Mouse (Mus musculus): ENCODE measurements around the gene Trub1.

Gene Trub1

DNA sequence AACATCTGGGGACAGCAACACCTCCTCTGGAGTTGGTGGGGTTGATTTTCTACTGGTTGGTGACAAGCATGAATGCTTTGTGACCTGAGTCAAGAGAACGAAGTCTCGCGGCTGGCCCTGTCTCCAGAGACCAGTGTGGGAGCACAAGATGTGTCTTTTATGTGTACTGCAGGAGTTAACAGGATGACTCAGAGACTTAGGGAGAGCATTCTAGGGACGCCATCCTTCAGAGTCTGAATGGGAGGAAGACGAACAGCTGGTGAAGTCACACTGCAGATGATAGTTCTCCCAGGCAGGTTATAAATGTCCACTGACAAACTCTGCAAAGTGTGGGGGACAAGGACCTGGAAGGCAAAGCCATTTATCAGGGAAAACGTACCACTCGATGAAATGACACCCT lies 11.2 kb upstream of the Trub1 start:
- in situ Hi-C loops (cut with MboI, MseI): no loop called here

GRCm38 (mm10) chr19:57442936-57443657 lies 9.6 kb upstream of the Trub1 start:
- in situ Hi-C loops (cut with MboI, MseI): no loop called here

DNA sequence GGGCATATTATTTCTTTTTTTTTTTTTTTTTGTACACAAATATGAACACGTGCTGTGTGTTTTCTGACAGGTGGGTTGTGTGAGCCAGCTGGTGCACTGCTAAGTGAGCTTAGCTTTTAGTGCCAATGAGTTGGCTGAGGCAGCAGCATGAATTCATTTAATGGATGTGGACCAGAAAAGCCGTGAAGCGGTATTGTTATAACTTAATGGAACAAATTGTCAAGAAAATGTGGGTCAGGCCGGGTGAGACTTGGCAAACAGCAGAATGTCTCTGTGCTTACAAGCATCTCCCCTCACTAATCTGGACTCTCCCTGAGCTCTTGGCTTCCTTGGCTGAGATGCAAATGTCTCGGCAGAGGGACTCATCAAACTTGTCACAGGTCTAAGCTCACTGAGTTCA lies 7.7 kb upstream of the Trub1 start:
- in situ Hi-C loops (cut with MboI, MseI): no loop called here

GRCm38 (mm10) chr19:57450849-57451248 lies 1.9 kb upstream of the Trub1 start:
- in situ Hi-C loops (cut with MboI, MseI): loop anchor here (5.0 kb wide), 1 partner anchor 39 kb away; no protein-coding TSS in a partner anchor

GRCm38 (mm10) chr19:57451762-57452161 lies 950 bp upstream of the Trub1 start:
- in situ Hi-C loops (cut with MboI, MseI): loop anchor here (5.0 kb wide), 1 partner anchor 39 kb away; no protein-coding TSS in a partner anchor

- in situ Hi-C loops (cut with MboI, MseI): loop anchor here (5.0 kb wide), 1 partner anchor 41 kb away; no protein-coding TSS in a partner anchor
Observed at GRCm38 (mm10) chr19:57453218-57453600, 497 bp downstream of the Trub1 start.

- in situ Hi-C loops (cut with MboI, MseI): no loop called here
Observed at GRCm38 (mm10) chr19:57455286-57455960, 2.7 kb downstream of the Trub1 start.

GRCm38 (mm10) chr19:57457075-57457474 lies 4.4 kb downstream of the Trub1 start:
- in situ Hi-C loops (cut with MboI, MseI): no loop called here

GRCm38 (mm10) chr19:57463741-57464140 lies 11.0 kb downstream of the Trub1 start:
- in situ Hi-C loops (cut with MboI, MseI): no loop called here

GRCm38 (mm10) chr19:57465742-57466141 lies 13.0 kb downstream of the Trub1 start:
- in situ Hi-C loops (cut with MboI, MseI): no loop called here

DNA sequence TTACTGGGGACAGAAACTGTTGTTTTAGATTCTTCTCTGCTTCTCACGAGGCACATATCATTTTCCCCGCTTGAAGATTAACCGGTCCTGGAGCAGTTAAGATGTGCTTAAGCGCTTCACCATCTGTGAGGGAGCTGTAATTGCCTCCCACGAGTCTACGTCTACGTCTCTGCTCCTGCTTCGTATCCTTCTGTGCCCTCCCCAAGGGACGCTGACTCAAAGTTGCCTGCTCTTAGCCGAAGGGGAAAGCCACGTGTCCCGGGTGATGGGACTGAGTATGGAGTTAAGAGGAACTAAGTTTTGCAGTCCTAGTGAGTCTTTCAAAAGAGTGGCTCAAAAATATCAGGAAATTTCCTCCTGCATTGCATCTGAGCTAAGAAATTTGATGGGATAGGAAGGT lies 18.3 kb downstream of the Trub1 start:
- in situ Hi-C loops (cut with MboI, MseI): no loop called here

- in situ Hi-C loops (cut with MboI, MseI): no loop called here
Observed at GRCm38 (mm10) chr19:57472169-57472568, 19.5 kb downstream of the Trub1 start.

DNA sequence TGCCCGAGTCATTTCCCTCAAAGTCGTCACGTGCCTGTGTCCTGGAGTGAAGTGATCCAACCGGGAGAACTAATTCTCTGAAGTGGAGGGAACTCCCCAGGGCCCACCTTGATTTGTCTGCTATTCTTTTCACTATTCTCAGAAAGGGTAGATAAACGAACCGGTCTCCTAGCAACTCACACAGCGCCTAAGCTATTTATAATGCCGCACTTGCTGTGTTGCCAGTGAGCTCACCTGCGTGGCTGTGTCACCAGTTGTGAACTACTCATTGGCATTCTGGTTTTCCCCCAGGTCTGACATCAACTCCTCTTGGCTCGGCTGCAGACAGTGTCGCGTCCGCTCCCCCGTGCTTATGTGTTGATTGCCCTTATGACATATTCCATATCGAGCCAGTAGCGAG lies 20.6 kb downstream of the Trub1 start:
- in situ Hi-C loops (cut with MboI, MseI): no loop called here

DNA sequence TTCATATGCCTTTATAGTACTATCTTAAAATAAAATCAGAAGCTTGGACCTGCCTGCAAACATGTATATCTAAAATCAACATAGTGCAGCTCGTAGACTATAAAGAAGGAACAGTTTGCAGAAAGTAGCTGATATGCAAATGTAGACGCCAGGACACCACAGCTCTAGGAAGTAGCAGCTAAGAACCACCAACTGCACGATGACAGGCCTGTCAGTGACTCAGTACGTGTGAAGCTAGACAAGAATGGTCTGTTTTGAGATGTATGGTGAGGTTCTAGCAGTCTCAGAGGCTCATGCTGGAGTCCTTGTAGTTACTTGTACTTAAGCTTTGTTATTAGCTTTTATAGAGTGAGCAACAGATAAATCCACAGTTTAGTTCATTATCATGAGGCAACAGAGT lies 22.6 kb downstream of the Trub1 start:
- in situ Hi-C loops (cut with MboI, MseI): no loop called here

DNA sequence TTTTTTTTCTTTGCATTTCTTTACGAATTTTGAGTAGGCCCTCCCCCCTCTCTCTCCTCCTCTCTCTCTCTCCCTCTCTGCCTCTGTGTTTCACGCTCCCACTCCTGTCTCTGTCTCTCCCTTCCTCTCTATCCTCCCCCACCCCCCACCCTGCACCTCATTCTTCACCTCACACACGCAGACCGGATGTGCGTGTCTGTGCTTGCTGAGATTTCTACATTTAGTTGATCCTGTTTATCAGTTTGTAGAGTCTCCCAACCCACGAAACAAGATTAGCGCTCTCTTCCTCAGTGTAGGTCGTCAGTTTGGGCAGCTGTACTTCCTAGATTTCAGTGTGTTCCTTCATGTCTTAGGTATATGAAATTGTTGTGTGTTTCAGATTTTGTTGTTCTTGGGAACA lies 24.6 kb downstream of the Trub1 start:
- in situ Hi-C loops (cut with MboI, MseI): no loop called here

GRCm38 (mm10) chr19:57478056-57478455 lies 25.3 kb downstream of the Trub1 start:
- in situ Hi-C loops (cut with MboI, MseI): no loop called here

DNA sequence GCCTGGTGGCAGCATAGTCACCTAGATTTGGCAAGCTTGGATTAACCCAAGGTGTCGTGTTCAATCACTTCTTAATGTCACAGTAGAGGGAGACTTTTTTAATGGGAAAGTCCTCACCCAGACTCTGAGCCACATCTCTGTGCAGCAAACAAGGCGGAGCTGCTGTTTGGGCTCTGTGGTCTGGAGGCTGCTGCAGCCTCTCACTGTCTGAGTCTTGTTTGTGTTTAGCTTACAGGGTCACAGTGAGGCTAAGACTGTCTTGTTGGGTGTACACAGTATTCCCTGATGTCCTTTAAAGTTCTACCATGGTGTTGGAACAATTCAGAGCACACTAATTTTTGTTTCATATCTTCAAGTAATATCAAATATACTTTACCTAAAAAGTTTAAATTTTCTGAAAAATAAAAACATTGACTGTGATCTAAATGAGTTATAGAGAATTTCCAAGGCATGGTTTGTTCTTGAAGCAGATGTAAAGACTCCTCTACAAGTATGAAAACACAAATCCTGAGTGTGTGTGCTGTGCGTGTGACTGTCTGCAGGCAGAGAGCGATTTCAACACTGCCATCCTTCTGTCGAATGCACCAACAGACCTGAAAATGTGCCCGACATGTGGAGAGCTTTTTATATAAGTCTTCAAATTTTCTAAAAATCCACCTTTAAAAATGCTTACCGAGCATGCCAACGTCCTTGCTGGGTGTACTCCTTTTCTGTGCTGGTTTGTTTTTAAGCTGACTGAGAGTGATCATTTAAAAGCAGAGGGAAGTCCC lies 27.4 kb downstream of the Trub1 start:
- in situ Hi-C loops (cut with MboI, MseI): no loop called here

GRCm38 (mm10) chr19:57481743-57482259 lies 29.1 kb downstream of the Trub1 start:
- in situ Hi-C loops (cut with MboI, MseI): no loop called here

GRCm38 (mm10) chr19:57482815-57483214 lies 30.1 kb downstream of the Trub1 start:
- in situ Hi-C loops (cut with MboI, MseI): no loop called here

DNA sequence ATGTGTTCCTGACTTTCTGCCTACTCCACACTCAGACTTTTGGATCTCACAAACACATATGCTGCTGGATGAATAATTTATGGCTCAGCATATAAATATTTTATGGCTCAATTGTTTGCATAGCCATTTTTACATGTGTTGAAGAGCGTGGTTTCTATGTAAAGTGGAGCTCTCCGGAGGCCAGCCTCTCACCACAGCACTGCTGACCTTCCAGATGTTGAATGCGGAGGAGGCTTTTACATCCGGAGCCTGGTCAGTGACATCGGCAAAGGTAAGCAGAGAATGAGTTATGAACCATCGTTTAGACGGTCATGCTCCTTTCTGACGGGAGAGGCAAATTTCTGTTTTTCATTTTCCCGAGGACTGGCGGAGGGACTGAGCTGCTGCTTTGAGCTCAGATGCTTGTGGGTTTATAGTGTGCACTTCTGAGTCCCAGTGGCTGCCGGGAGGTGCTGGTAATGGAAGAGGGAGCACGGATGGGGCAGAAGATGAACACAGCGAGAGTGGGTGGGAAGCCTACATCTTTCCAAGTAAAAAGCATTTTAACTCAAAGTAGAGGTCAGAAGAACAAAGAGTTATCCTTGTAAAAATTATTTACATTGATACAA lies 34.4 kb downstream of the Trub1 start:
- in situ Hi-C loops (cut with MboI, MseI): no loop called here

DNA sequence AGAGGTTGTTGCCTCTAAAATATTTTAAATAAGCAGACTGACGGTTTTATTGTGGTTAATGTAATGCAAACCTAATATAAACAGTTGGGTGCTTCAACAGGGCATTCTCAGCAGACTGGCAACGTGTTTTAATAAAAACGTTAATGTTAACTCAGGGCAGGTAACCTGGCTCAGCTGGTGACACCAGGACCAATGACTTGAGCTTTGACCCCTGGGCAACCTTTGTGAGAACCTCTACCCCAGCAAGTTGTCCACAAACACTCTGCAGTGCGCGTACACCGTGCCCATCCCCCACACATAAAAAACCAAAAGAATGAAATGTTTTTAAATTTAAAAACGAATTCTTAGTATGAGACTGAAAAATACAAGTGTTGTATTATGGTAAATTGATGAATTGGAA lies 36.8 kb downstream of the Trub1 start:
- in situ Hi-C loops (cut with MboI, MseI): no loop called here

- in situ Hi-C loops (cut with MboI, MseI): no loop called here
Observed at GRCm38 (mm10) chr19:57491030-57491429, 38.3 kb downstream of the Trub1 start.

All from T-helper 1 cell (primary cell).